Mouse (Mus musculus): ENCODE data around the gene Tagln2. TPM values are rescaled to one million over a fixed set of nuclear protein-coding genes. Genes with fewer than 3 reads are reported as not detected.

Gene Tagln2
- polyA plus RNA-seq, 1 experiment = 393 TPM

DNA sequence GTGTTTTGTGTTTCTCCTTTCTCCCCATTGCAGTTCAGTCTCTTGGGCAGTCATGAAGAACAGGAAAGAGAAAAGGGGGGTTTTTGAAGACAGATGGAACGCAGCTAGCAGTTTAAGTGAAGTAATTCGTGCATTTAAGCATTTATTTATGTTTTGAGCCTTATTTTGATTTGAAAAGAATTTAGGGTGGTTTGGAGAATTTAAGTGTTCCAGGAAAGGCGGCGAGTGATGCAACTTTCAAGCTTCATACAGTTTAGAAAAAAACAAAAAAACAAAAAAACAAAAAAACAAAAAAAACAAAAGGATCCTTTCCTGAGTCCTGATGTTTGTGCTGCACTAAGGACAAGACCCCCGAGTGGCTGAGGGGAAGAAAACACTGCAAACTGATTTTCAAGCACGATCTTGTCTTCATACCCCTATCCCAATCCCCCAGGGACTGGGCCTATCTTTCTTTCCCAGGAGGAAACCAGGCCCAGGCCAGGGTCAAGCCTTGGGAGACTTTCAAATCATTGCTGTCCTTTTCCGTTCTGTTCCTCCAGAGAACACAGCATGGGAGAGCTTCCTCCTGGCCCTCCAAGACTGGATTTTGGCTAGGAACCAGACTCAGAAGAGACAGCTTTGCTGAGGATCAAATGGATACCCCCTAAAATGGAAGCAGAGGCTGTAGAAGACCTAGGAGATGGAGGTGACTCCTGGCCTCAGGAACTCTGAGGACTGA, 14.9 kb downstream of the Tagln2 start:
- no peak for TF ChIP-seq TCF12 (IDR thresholded peaks at IDR 0.05; ENCODE audit: insufficient read depth, poor library complexity, severe bottlenecking)
- TF ChIP-seq REST (IDR thresholded peaks at IDR 0.05; ENCODE audit: insufficient read depth, insufficient read length) = no peak
- TF ChIP-seq E2F4 (IDR thresholded peaks at IDR 0.05; ENCODE audit: insufficient read depth) = no peak
- TF ChIP-seq MAX (IDR thresholded peaks at IDR 0.05; ENCODE audit: low read depth) = no peak
- TF ChIP-seq MYOG (IDR thresholded peaks at IDR 0.05; ENCODE audit: control insufficient read depth in 1 of 3, insufficient read depth in 1 of 3, insufficient read length in 2 of 3, low read depth in 2 of 3) = no peak
- no peak for TF ChIP-seq TCF3 (IDR thresholded peaks at IDR 0.05; ENCODE audit: insufficient read length, low read depth)
- no peak for TF ChIP-seq POLR2AphosphoS2 (IDR thresholded peaks at IDR 0.05; ENCODE audit: insufficient read length, low read depth)
- no peak for TF ChIP-seq CEBPB (IDR thresholded peaks at IDR 0.05; ENCODE audit: insufficient read depth, poor library complexity, severe bottlenecking)
- no peak for TF ChIP-seq SRF (IDR thresholded peaks at IDR 0.05; ENCODE audit: control insufficient read depth, insufficient read length, low read depth)
- no peak for TF ChIP-seq MYOD1 (IDR thresholded peaks at IDR 0.05; ENCODE audit: control insufficient read depth in 1 of 3, insufficient read length in 2 of 3, low read depth in 2 of 3)
- TF ChIP-seq POLR2A (IDR thresholded peaks at IDR 0.05; ENCODE audit: insufficient read length, low read depth) = no peak
- no peak for TF ChIP-seq USF1 (IDR thresholded peaks at IDR 0.05; ENCODE audit: low read depth)
- Histone ChIP-seq H3K27me3 (ENCODE audit: control insufficient read depth, insufficient read depth, insufficient read length) (no peaks in the 10 kb centered on the region), H3K36me3 (ENCODE audit: control insufficient read depth, insufficient read depth) (no peaks in the 10 kb centered on the region), H3K4me3 (no peak overlapping the region), H3K4me2 (ENCODE audit: low read depth) (no peak overlapping the region), H3K79me2 (ENCODE audit: control insufficient read depth, insufficient read depth) (no peaks in the 10 kb centered on the region), H3ac (ENCODE audit: control insufficient read depth, insufficient read length) (no peak overlapping the region)

- no peaks in the 10 kb centered on the region for H3K27me3 ChIP-seq (ENCODE audit: control insufficient read depth, insufficient read depth, insufficient read length)
- TF ChIP-seq POLR2A (IDR thresholded peaks at IDR 0.05; ENCODE audit: insufficient read length, low read depth) = no peak
- TF ChIP-seq MYOD1 (IDR thresholded peaks at IDR 0.05; ENCODE audit: control insufficient read depth in 1 of 3, insufficient read length in 2 of 3, low read depth in 2 of 3) = no peak
- no peak for TF ChIP-seq TCF3 (IDR thresholded peaks at IDR 0.05; ENCODE audit: insufficient read length, low read depth)
- no peak for TF ChIP-seq MYOG (IDR thresholded peaks at IDR 0.05; ENCODE audit: control insufficient read depth in 1 of 3, insufficient read depth in 1 of 3, insufficient read length in 2 of 3, low read depth in 2 of 3)
- TF ChIP-seq POLR2AphosphoS2 (IDR thresholded peaks at IDR 0.05; ENCODE audit: insufficient read length, low read depth) = no peak
- no peak for TF ChIP-seq TCF12 (IDR thresholded peaks at IDR 0.05; ENCODE audit: insufficient read depth, poor library complexity, severe bottlenecking)
- TF ChIP-seq MAX (IDR thresholded peaks at IDR 0.05; ENCODE audit: low read depth) = no peak
- TF ChIP-seq REST (IDR thresholded peaks at IDR 0.05; ENCODE audit: insufficient read depth, insufficient read length) = no peak
- no peak for TF ChIP-seq CEBPB (IDR thresholded peaks at IDR 0.05; ENCODE audit: insufficient read depth, poor library complexity, severe bottlenecking)
- TF ChIP-seq USF1 (IDR thresholded peaks at IDR 0.05; ENCODE audit: low read depth) = no peak
- H3K79me2 ChIP-seq (ENCODE audit: control insufficient read depth, insufficient read depth) = no peaks in the 10 kb centered on the region
- H3K4me2 ChIP-seq (ENCODE audit: low read depth) = no peak overlapping the region
- no peak overlapping the region for H3ac ChIP-seq (ENCODE audit: control insufficient read depth, insufficient read length)
- H3K4me3 ChIP-seq = no peak overlapping the region
- no peaks in the 10 kb centered on the region for H3K36me3 ChIP-seq (ENCODE audit: control insufficient read depth, insufficient read depth)
Measured at GRCm38 (mm10) chr1:172515396-172515795, 15.5 kb downstream of the Tagln2 start.

GRCm38 (mm10) chr1:172518013-172518412, 18.2 kb downstream of the Tagln2 start:
- no peak overlapping the region for H3ac ChIP-seq (ENCODE audit: control insufficient read depth, insufficient read length)
- no peaks in the 10 kb centered on the region for H3K79me2 ChIP-seq (ENCODE audit: control insufficient read depth, insufficient read depth)
- no peak overlapping the region for H3K4me3 ChIP-seq
- H3K27me3 ChIP-seq (ENCODE audit: control insufficient read depth, insufficient read depth, insufficient read length) = no peaks in the 10 kb centered on the region
- H3K36me3 ChIP-seq (ENCODE audit: control insufficient read depth, insufficient read depth) = no peaks in the 10 kb centered on the region
- no peak for TF ChIP-seq MAX (IDR thresholded peaks at IDR 0.05; ENCODE audit: low read depth)
- no peak for TF ChIP-seq REST (IDR thresholded peaks at IDR 0.05; ENCODE audit: insufficient read depth, insufficient read length)
- no peak for TF ChIP-seq TCF12 (IDR thresholded peaks at IDR 0.05; ENCODE audit: insufficient read depth, poor library complexity, severe bottlenecking)
- TF ChIP-seq SRF (IDR thresholded peaks at IDR 0.05; ENCODE audit: control insufficient read depth, insufficient read length, low read depth) = no peak
- no peak for TF ChIP-seq USF1 (IDR thresholded peaks at IDR 0.05; ENCODE audit: low read depth)
- TF ChIP-seq MYOG (IDR thresholded peaks at IDR 0.05; ENCODE audit: control insufficient read depth in 1 of 3, insufficient read depth in 1 of 3, insufficient read length in 2 of 3, low read depth in 2 of 3) = no peak
- TF ChIP-seq E2F4 (IDR thresholded peaks at IDR 0.05; ENCODE audit: insufficient read depth) = no peak
- no peak for TF ChIP-seq CEBPB (IDR thresholded peaks at IDR 0.05; ENCODE audit: insufficient read depth, poor library complexity, severe bottlenecking)
- no peak overlapping the region for H3K4me2 ChIP-seq (ENCODE audit: low read depth)

DNA sequence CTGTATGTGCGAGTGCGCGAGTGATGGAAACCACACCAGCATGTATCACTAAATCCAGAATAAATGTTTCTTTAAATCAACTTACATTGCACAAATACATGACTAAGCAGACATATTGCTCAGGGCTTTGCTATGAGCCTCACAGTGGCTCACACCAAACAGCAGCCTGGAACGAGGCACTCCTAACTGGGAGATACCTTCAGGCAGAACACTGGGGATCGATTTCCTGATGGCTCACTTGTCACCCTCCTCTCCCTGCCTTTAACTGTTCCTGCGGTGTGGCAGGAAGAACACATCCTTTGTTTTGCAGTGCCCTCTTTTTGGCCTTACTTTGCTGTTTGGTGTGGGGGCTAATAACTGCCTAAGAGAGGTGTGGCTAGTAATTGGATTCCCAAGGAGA, 19.8 kb downstream of the Tagln2 start:
- Histone ChIP-seq H3K4me2 (ENCODE audit: low read depth) (no peak overlapping the region), H3K79me2 (ENCODE audit: control insufficient read depth, insufficient read depth) (no peaks in the 10 kb centered on the region), H3K27me3 (ENCODE audit: control insufficient read depth, insufficient read depth, insufficient read length) (no peaks in the 10 kb centered on the region), H3K36me3 (ENCODE audit: control insufficient read depth, insufficient read depth) (no peaks in the 10 kb centered on the region), H3K4me3 (no peak overlapping the region), H3ac (ENCODE audit: control insufficient read depth, insufficient read length) (no peak overlapping the region)
- TF ChIP-seq POLR2AphosphoS2 (IDR thresholded peaks at IDR 0.05; ENCODE audit: insufficient read length, low read depth) (no peak), MAX (IDR thresholded peaks at IDR 0.05; ENCODE audit: low read depth) (no peak), E2F4 (IDR thresholded peaks at IDR 0.05; ENCODE audit: insufficient read depth) (no peak), CEBPB (IDR thresholded peaks at IDR 0.05; ENCODE audit: insufficient read depth, poor library complexity, severe bottlenecking) (no peak), SRF (IDR thresholded peaks at IDR 0.05; ENCODE audit: control insufficient read depth, insufficient read length, low read depth) (no peak), TCF12 (IDR thresholded peaks at IDR 0.05; ENCODE audit: insufficient read depth, poor library complexity, severe bottlenecking) (no peak), USF1 (IDR thresholded peaks at IDR 0.05; ENCODE audit: low read depth) (no peak), REST (IDR thresholded peaks at IDR 0.05; ENCODE audit: insufficient read depth, insufficient read length) (no peak), TCF3 (IDR thresholded peaks at IDR 0.05; ENCODE audit: insufficient read length, low read depth) (no peak), MYOG (IDR thresholded peaks at IDR 0.05; ENCODE audit: control insufficient read depth in 1 of 3, insufficient read depth in 1 of 3, insufficient read length in 2 of 3, low read depth in 2 of 3) (no peak), POLR2A (IDR thresholded peaks at IDR 0.05; ENCODE audit: insufficient read length, low read depth) (no peak), MYOD1 (IDR thresholded peaks at IDR 0.05; ENCODE audit: control insufficient read depth in 1 of 3, insufficient read length in 2 of 3, low read depth in 2 of 3) (no peak)
